Mouse (Mus musculus): Measurements from ENCODE around the gene 4930578C19Rik. TPM values are rescaled to one million over a fixed set of nuclear protein-coding genes. Genes with fewer than 3 reads are reported as not detected.

Gene 4930578C19Rik
- total and polyA plus RNA-seq, 3 experiments = not detected

- Histone ChIP-seq H3K27me3 (replicated peaks) (no peaks in the 10 kb centered on the region), H3K4me2 (ENCODE audit: insufficient read depth, low read depth, poor library complexity, severe bottlenecking) (no peak overlapping the region), H3K9me3 (replicated peaks; ENCODE audit: low read length) (no peaks in the 10 kb centered on the region), H3K36me3 (replicated peaks in 1 of 2; ENCODE audit: control insufficient read depth in 1 of 2, insufficient read depth in 1 of 2, low read length in 1 of 2) (no peaks in the 10 kb centered on the region), H3K9ac (ENCODE audit: insufficient read depth, low read depth) (no peak overlapping the region), H3K27ac (ENCODE audit: insufficient read depth, low read depth) (no peak overlapping the region), H3K4me3 (replicated peaks in 1 of 3; ENCODE audit: low read depth in 2 of 3, low read length in 2 of 3, poor library complexity in 1 of 3) (no peak overlapping the region), H3K79me2 (replicated peaks; ENCODE audit: control insufficient read depth, extremely low read depth, insufficient read depth, poor library complexity, severe bottlenecking) (no peaks in the 10 kb centered on the region), H3K4me1 (ENCODE audit: control insufficient read depth in 1 of 2, insufficient read depth in 2 of 2) (no peaks in the 10 kb centered on the region)
- DNase-seq (ENCODE audit: extremely low read depth) = no peak
- in situ Hi-C loops (cut with MboI; ENCODE audit: low pct_ligation_motif_present, low pct_unique_long_range_greater_than_20kb, low sequenced_read_pairs) (no loop called here), dilution Hi-C loops (cut with MboI; ENCODE audit: extremely low pct_ligation_motif_present, extremely low pct_unique_long_range_greater_than_20kb, low sequenced_read_pairs) (no loop called here)
- TF ChIP-seq SMC3 (IDR thresholded peaks at IDR 0.05; ENCODE audit: low read depth, low read length) (no peak), MAFK (IDR thresholded peaks at IDR 0.05; ENCODE audit: insufficient replicate concordance, low read length) (no peak), UBTF (IDR thresholded peaks at IDR 0.05; ENCODE audit: low read depth, low read length) (no peak), E2F4 (IDR thresholded peaks at IDR 0.05; ENCODE audit: insufficient replicate concordance, low read depth, low read length) (no peak), MEF2A (IDR thresholded peaks at IDR 0.05; ENCODE audit: borderline replicate concordance, low read depth, low read length) (no peak), NELFE (IDR thresholded peaks at IDR 0.05; ENCODE audit: low read depth, low read length) (no peak), NRF1 (IDR thresholded peaks at IDR 0.05; ENCODE audit: low read depth, low read length) (no peak), RCOR1 (conservative IDR thresholded peaks at IDR 0.05; ENCODE audit: low read depth, low read length) (no peak), PAX5 (IDR thresholded peaks at IDR 0.05; ENCODE audit: low read length) (no peak), ZNF384 (IDR thresholded peaks at IDR 0.05; ENCODE audit: low read depth, low read length) (no peak), CHD2 (IDR thresholded peaks at IDR 0.05; ENCODE audit: low read length) (no peak), JUN (IDR thresholded peaks at IDR 0.05; ENCODE audit: insufficient read depth, low read depth, low read length) (no peak), TCF12 (IDR thresholded peaks at IDR 0.05; ENCODE audit: low read depth, low read length) (no peak), IRF4 (IDR thresholded peaks at IDR 0.05; ENCODE audit: low read depth, low read length) (no peak), ELF1 (IDR thresholded peaks at IDR 0.05; ENCODE audit: low read depth, low read length) (no peak), CTCF (conservative IDR thresholded peaks at IDR 0.05 in 1 of 2, IDR thresholded peaks at IDR 0.05 in 1 of 2; ENCODE audit: low read depth in 2 of 2, low read length in 2 of 2) (no peak), KAT2A (IDR thresholded peaks at IDR 0.05; ENCODE audit: insufficient replicate concordance, low read length) (no peak)
Observed at GRCm38 (mm10) chrX:18462879-18463278, 1.7 kb upstream of the 4930578C19Rik start.

GRCm38 (mm10) chrX:18451559-18451958 is 9.6 kb downstream of the 4930578C19Rik start:
- DNase-seq (ENCODE audit: extremely low read depth) = no peak
- H3K4me1 ChIP-seq (ENCODE audit: control insufficient read depth in 1 of 2, insufficient read depth in 2 of 2) = no peaks in the 10 kb centered on the region
- H3K27me3 ChIP-seq (replicated peaks) = no peaks in the 10 kb centered on the region
- no peak overlapping the region for H3K4me2 ChIP-seq (ENCODE audit: insufficient read depth, low read depth, poor library complexity, severe bottlenecking)
- no peak for TF ChIP-seq MAZ (IDR thresholded peaks at IDR 0.05; ENCODE audit: low read depth, low read length)
- TF ChIP-seq ZMIZ1 (IDR thresholded peaks at IDR 0.05; ENCODE audit: low read depth, low read length) = no peak
- TF ChIP-seq POLR2A (IDR thresholded peaks at IDR 0.05; ENCODE audit: low read depth, low read length) = no peak
- no peak for TF ChIP-seq MAFK (IDR thresholded peaks at IDR 0.05; ENCODE audit: insufficient replicate concordance, low read length)
- no peak for TF ChIP-seq TBP (conservative IDR thresholded peaks at IDR 0.05; ENCODE audit: low read depth, low read length)
- no peak for TF ChIP-seq ZC3H11A (IDR thresholded peaks at IDR 0.05; ENCODE audit: low read depth, low read length)
- no peak for TF ChIP-seq TCF12 (IDR thresholded peaks at IDR 0.05; ENCODE audit: low read depth, low read length)
- no peak for TF ChIP-seq CHD1 (IDR thresholded peaks at IDR 0.05; ENCODE audit: low read depth, low read length)
- H3K79me2 ChIP-seq (replicated peaks; ENCODE audit: control insufficient read depth, extremely low read depth, insufficient read depth, poor library complexity, severe bottlenecking) = no peaks in the 10 kb centered on the region
- H3K36me3 ChIP-seq (replicated peaks in 1 of 2; ENCODE audit: control insufficient read depth in 1 of 2, insufficient read depth in 1 of 2, low read length in 1 of 2) = no peaks in the 10 kb centered on the region
- H3K27ac ChIP-seq (ENCODE audit: insufficient read depth, low read depth) = no peak overlapping the region
- H3K4me3 ChIP-seq (replicated peaks in 1 of 3; ENCODE audit: low read depth in 2 of 3, low read length in 2 of 3, poor library complexity in 1 of 3) = no peak overlapping the region
- in situ Hi-C loops (cut with MboI; ENCODE audit: low pct_ligation_motif_present, low pct_unique_long_range_greater_than_20kb, low sequenced_read_pairs) = no loop called here
- dilution Hi-C loops (cut with MboI; ENCODE audit: extremely low pct_ligation_motif_present, extremely low pct_unique_long_range_greater_than_20kb, low sequenced_read_pairs) = no loop called here
- no peaks in the 10 kb centered on the region for H3K9me3 ChIP-seq (replicated peaks; ENCODE audit: low read length)
- H3K9ac ChIP-seq (ENCODE audit: insufficient read depth, low read depth) = no peak overlapping the region
